Mouse (Mus musculus): ENCODE data around the gene Enox1.

- TF ChIP-seq EP300 (IDR thresholded peaks at IDR 0.05; ENCODE audit: low read depth) = no peak
- TF ChIP-seq CTCF (IDR thresholded peaks at IDR 0.05; ENCODE audit: low read depth) = no peak
Measured at GRCm38 (mm10) chr14:77147635-77148034, 8.9 kb upstream of the Enox1 start.
